Mouse (Mus musculus): Measurements from ENCODE around the gene Ankrd31. TPM values are rescaled to one million over a fixed set of nuclear protein-coding genes. Genes with fewer than 3 reads are reported as not detected.

Ankrd31 gene
- total and polyA plus RNA-seq, 3 experiments = not detected

DNA sequence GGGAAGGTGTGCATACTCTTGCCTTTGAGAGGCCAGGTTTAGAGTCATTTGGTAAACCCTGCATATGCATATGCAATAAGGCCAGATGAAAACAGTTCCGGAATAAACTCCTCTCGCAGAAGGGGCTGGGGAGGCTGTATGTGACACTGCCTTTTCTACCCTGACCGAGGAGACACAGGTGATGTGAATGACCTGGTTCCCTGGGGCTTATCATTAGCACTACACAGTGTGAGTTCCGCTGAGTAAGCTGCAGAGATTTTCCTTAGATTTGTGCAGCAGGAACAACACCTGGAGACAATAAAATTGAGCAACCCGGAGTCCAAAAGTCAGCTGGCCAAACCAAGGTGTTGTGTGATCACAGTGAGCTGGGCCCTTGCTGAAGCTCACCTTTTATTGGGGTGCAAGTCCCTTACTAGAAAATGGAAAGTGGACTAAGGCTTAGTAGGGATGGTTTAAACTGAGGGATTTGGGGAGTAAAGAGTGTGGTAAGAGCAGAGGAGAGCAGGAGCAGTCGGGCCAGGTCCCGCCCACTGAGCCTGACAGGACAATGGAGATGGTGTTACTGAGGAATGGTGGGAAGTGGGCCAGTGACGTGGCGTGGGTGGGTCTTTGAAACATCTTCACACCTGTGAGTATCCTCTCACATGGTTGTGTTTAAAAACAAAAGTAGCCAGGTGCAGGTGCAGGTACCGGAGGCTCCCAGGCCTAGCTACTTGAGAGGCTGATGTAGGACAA lies 178.1 kb downstream of the Ankrd31 start:
- H3K79me2 ChIP-seq (ENCODE audit: control insufficient read depth, insufficient read depth, low read length, poor library complexity) = no peaks in the 10 kb centered on the region
- no peak for TF ChIP-seq EP300 (IDR thresholded peaks at IDR 0.05; ENCODE audit: low read depth in 1 of 2, low read length in 2 of 2)
- TF ChIP-seq JUND (IDR thresholded peaks at IDR 0.05; ENCODE audit: low read depth, low read length) = no peak
- TF ChIP-seq TAL1 (IDR thresholded peaks at IDR 0.05; ENCODE audit: low read length) = no peak
- no peak for TF ChIP-seq ZKSCAN1 (IDR thresholded peaks at IDR 0.05; ENCODE audit: low read depth, low read length)
- no peak for TF ChIP-seq MEF2A (IDR thresholded peaks at IDR 0.05; ENCODE audit: extremely low read depth, insufficient replicate concordance, low read depth, low read length, poor library complexity, severe bottlenecking)
- no peak for TF ChIP-seq GATA1 (IDR thresholded peaks at IDR 0.05; ENCODE audit: low read depth, low read length)
- TF ChIP-seq SMC3 (IDR thresholded peaks at IDR 0.05; ENCODE audit: low read depth, low read length) = no peak
- TF ChIP-seq MYC (IDR thresholded peaks at IDR 0.05; ENCODE audit: low read depth, low read length) = no peak
- no peak for TF ChIP-seq BHLHE40 (IDR thresholded peaks at IDR 0.05; ENCODE audit: borderline replicate concordance, low read depth, low read length)
- TF ChIP-seq GABPA (IDR thresholded peaks at IDR 0.05; ENCODE audit: low read depth, low read length) = no peak
- no peak for TF ChIP-seq RCOR1 (IDR thresholded peaks at IDR 0.05; ENCODE audit: low read depth, low read length)
- no peak for TF ChIP-seq USF1 (IDR thresholded peaks at IDR 0.05; ENCODE audit: low read depth, low read length)
- no peak for TF ChIP-seq CTCF (IDR thresholded peaks at IDR 0.05 in 2 of 3, conservative IDR thresholded peaks at IDR 0.05 in 1 of 3; ENCODE audit: control insufficient read depth in 1 of 3, insufficient read depth in 1 of 3, low read depth in 2 of 3, low read length in 3 of 3, poor library complexity in 1 of 3, severe bottlenecking in 1 of 3)
- TF ChIP-seq USF2 (IDR thresholded peaks at IDR 0.05; ENCODE audit: borderline replicate concordance in 1 of 2, insufficient read depth in 1 of 2, low read depth in 1 of 2, low read length in 2 of 2) = no peak
- no peak for TF ChIP-seq KAT2A (conservative IDR thresholded peaks at IDR 0.05; ENCODE audit: low read depth, low read length)
- no peak for TF ChIP-seq TBP (IDR thresholded peaks at IDR 0.05; ENCODE audit: low read depth, low read length)
- no peak for TF ChIP-seq ZNF384 (IDR thresholded peaks at IDR 0.05; ENCODE audit: low read depth, low read length)
- H3K4me1 ChIP-seq (ENCODE audit: control insufficient read depth in 1 of 2, insufficient read depth in 2 of 2, low read length in 2 of 2) = no peaks in the 10 kb centered on the region
- H3K36me3 ChIP-seq (ENCODE audit: control insufficient read depth in 1 of 2, insufficient read depth in 2 of 2, low read length in 2 of 2) = no peaks in the 10 kb centered on the region
- H3K9ac ChIP-seq (ENCODE audit: control insufficient read depth, low read depth, low read length, poor library complexity, severe bottlenecking) = no peak overlapping the region
- no peaks in the 10 kb centered on the region for H3K27me3 ChIP-seq (ENCODE audit: control insufficient read depth in 1 of 2, insufficient read depth in 2 of 2, low read length in 2 of 2)
- H3K9me3 ChIP-seq (replicated peaks; ENCODE audit: insufficient read depth, low read length) = no peaks in the 10 kb centered on the region
- H3K27ac ChIP-seq (ENCODE audit: control insufficient read depth, low read depth, low read length) = no peak overlapping the region
- DNase-seq (ENCODE audit: low read depth, low spot score) = no peak
- H3K4me3 ChIP-seq (ENCODE audit: control insufficient read depth in 1 of 2, insufficient read depth in 1 of 2, low read depth in 2 of 2, low read length in 2 of 2) = no peak overlapping the region

DNA sequence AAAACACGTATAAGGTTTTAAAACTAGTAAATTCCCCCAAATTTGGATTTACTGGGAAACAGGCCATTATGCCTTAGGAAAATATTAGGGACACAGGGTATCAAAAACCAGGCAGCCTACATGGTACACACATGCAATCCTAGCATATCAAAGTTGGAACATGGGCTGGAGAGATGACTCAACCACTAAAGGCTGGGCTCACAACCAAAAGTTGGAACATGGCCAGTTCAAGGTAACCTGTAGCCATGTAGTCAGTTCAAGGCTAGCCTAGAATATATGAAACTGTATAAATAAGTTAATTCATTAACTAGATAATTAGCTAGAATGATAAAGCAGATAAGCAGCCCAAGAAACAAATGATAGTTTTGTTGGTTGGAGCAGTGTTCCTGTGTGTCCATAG lies 179.7 kb downstream of the Ankrd31 start:
- no peak overlapping the region for H3K27ac ChIP-seq (ENCODE audit: control insufficient read depth, low read depth, low read length)
- H3K9ac ChIP-seq (ENCODE audit: control insufficient read depth, low read depth, low read length, poor library complexity, severe bottlenecking) = no peak overlapping the region
- no peaks in the 10 kb centered on the region for H3K79me2 ChIP-seq (ENCODE audit: control insufficient read depth, insufficient read depth, low read length, poor library complexity)
- H3K36me3 ChIP-seq (ENCODE audit: control insufficient read depth in 1 of 2, insufficient read depth in 2 of 2, low read length in 2 of 2) = no peaks in the 10 kb centered on the region
- no peaks in the 10 kb centered on the region for H3K9me3 ChIP-seq (replicated peaks; ENCODE audit: insufficient read depth, low read length)
- TF ChIP-seq ZKSCAN1 (IDR thresholded peaks at IDR 0.05; ENCODE audit: low read depth, low read length) (no peak), SMC3 (IDR thresholded peaks at IDR 0.05; ENCODE audit: low read depth, low read length) (no peak), NRF1 (IDR thresholded peaks at IDR 0.05; ENCODE audit: insufficient read depth, low read depth, low read length, poor library complexity, severe bottlenecking) (no peak), NELFE (IDR thresholded peaks at IDR 0.05; ENCODE audit: low read depth, low read length) (no peak), CHD2 (IDR thresholded peaks at IDR 0.05; ENCODE audit: low read length) (no peak), MYB (IDR thresholded peaks at IDR 0.05; ENCODE audit: low read depth, low read length) (no peak)
- no peaks in the 10 kb centered on the region for H3K27me3 ChIP-seq (ENCODE audit: control insufficient read depth in 1 of 2, insufficient read depth in 2 of 2, low read length in 2 of 2)
- no peak for DNase-seq (ENCODE audit: low read depth, low spot score)
- no peak overlapping the region for H3K4me3 ChIP-seq (ENCODE audit: control insufficient read depth in 1 of 2, insufficient read depth in 1 of 2, low read depth in 2 of 2, low read length in 2 of 2)
- no peaks in the 10 kb centered on the region for H3K4me1 ChIP-seq (ENCODE audit: control insufficient read depth in 1 of 2, insufficient read depth in 2 of 2, low read length in 2 of 2)

Data from MEL (cell line).